Mouse (Mus musculus) cerebral cortex, adult 2 months (tissue): ENCODE results near the gene Moxd1.

Experiments used
- WGBS: fragments of 180-500 bp; shearing (Covaris S2); methylation state at CpG from one replicate; pipeline ENCODE4 v1.1.7; 2018; 5-methylcytosine and 5-hydroxymethylcytosine counted together

Moxd1 gene

GRCm38 (mm10) chr10:24223449-24224143, at the start of gene Moxd1:
Moxd1 (plus strand) TSS chr10:24223517.
- 6% methylated on average over 56 of the region's 56 CpGs for WGBS

DNA sequence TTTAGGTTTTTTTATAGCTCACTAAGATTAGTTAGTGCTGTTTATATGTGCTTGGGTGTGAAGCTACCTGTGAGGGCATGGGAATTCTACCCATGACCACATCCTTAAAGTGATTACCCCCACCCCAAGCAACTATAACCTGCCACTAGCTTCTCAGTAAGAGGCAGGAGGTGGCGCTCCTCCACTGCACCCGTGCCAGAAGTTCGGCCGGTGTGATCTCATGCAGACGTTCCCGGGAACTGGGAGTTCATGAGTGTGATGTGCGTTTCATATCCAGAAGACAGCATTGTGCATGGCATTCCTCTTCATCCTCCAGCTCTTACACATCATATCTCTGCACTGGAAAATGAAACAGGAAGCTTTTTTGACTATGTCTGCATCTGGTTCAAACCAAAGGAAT, 32.9 kb upstream of the Moxd1 start:
- WGBS: 43% methylated on average over 7 of the region's 7 CpGs

DNA sequence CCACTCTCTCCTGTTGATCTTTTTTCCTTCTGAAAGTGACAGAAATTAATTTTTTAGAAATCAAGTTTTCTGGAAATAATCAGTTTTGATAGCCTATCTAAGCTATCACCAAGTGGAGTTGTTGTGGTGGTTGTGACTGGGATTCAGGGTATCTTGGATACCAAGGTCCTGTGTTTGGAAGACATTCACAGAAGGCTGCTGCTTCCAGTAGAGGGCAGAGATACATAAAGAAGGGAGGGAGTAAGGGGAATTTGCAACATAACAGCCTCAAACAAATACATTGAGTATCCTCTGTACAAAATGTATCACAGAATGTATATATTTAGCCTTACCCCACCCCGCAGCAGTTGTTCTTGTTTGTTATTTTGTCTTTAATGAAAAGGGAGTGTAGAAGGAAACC, 31.3 kb upstream of the Moxd1 start:
- 51% methylated on average over 1 of the region's 1 CpGs for WGBS

DNA sequence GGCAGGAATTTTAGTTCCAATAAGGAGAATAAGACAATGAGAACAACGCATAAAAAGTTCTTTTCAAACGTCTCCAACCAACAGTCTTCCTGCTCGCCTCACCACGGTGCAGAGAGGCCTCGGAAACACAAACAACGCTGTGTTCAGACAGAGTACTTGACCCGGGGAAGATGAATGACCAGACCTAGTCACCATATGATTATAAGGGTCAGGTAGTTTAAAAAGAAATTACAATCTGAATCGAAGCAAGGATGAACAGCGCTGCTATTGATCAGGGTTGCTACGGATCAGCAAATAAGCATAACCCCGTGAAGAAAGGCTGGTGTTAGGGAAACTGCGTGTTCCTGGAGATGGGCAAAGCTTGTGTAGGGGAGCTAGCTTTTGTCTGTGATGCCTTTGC, 24.0 kb upstream of the Moxd1 start:
- 76% methylated on average over 12 of the region's 12 CpGs for WGBS

GRCm38 (mm10) chr10:24200099-24200498, 23.2 kb upstream of the Moxd1 start:
- whole genome bisulfite sequencing: 93% methylated on average over 3 of the region's 3 CpGs

DNA sequence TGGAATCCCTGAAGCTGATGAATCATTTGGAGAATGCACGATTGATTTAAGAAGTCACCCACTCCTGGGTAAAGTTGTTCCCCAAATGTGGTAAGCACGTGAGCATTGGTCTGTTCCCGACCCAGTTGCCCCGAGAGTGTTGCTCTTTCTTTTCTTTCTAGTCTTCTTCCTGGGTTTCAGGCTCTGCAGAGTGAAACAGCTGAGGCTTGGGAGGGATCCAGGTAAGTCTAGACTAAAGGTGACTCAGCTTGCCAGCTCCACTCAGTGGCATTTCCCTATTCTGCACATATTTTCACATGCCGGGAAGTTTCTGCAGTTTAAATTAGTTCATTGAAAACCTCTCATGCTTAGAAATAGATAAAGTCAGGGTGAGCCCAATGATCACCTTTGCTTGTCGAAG, 13.2 kb upstream of the Moxd1 start:
- 72% methylated on average over 6 of the region's 6 CpGs for WGBS

- WGBS: 93% methylated on average over 5 of the region's 5 CpGs
Measured at GRCm38 (mm10) chr10:24213297-24213696, 10.0 kb upstream of the Moxd1 start.

DNA sequence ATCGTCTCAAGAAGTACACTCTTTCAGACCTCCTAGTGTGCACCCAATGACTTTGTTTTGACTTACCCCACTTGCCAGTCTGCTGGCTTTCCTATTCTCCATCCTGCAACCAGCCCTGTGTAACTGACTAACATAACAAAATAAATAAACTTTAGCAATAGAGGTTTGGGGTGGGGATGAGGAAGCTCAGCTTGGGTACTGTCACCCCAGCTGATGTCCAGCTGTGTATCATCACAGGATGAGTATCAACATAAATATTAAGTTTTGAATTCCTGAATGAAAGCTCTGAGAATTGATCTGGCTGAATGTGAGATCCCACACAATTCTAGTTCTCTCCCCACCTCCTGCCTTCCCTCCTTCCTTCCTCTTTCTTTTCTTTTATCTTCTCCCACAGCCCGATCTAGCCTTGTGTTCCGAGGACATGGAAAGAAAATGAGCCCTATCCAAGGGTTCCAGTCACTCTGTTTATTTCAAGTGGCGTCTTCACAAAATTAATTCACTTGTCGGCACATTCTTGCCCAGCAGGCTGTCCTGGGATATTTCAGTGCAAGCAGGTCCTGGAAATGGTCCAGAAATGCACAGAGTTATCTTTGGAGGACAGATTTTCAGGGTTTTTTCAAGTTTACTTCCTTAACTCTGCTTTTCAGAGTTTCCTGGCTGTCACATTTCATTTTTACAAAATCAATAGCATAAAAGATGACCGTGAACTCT, 5.6 kb upstream of the Moxd1 start:
- WGBS: 49% methylated on average over 6 of the region's 6 CpGs

DNA sequence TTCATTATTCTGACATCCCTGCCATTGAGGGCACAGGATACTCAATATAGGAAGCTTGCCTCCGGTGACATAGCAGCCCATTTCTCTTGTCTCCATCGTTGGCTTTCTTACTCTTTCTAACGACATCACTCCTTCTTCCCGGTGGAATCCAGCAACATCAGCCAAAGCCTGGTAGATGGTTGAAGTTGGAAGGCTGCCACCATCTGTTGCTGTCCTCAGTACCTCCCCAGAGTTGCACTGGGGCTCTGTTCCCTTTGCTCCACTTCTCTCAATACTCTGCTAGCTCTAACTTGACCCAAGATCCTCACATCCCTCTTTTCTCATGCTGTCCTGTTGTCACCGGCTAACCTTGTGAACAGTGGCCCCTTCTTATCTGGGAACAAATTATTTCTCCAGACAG, 2.4 kb upstream of the Moxd1 start:
- whole genome bisulfite sequencing: 66% methylated on average over 5 of the region's 5 CpGs

GRCm38 (mm10) chr10:24222911-24223310, 406 bp upstream of the Moxd1 start:
- 12% methylated on average over 6 of the region's 6 CpGs for WGBS

DNA sequence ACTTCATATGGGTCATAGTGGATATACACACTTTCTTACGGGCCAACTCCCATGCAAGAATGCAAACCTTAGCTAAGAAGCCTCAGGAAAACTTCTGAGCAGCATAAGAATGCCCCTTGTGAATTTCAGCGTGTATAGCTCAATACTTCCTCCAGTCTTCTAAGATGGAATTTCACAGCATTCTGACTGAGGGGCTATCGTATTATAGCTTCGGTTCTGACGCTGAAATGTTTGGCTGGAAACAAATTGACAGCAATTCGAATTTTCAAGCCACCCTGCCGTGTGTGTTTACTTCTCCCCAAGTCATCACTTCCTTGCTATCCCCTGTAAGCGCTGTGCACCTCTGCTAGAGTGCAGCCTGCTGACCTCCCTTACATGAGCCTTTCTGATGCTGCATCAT, 1.3 kb downstream of the Moxd1 start:
- 69% methylated on average over 8 of the region's 8 CpGs for WGBS

- 57% methylated on average over 12 of the region's 12 CpGs for WGBS
Measured at GRCm38 (mm10) chr10:24228318-24229183, 5.2 kb downstream of the Moxd1 start.

DNA sequence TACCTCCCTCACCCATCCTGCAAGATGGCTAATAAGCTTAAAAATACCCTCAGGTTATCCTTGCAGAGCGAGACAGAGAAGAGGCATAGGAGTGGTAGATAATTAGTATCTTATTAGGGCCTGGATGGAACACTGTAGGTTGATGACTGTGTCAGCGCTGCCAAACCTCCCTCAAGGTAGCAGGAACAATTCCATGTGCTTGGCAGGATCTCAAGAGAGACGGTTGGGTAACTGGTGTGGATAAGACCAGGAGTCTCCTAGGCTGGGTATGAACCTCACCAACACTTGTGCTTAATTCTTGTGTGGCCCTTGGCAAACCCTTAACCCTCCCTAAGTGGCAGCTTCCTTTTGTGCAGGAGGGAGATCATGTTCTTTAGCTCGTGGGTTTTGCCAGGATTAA, 9.0 kb downstream of the Moxd1 start:
- 87% methylated on average over 4 of the region's 4 CpGs for WGBS

GRCm38 (mm10) chr10:24235426-24236283, 12.3 kb downstream of the Moxd1 start:
- 22% methylated on average over 23 of the region's 23 CpGs for WGBS

- WGBS: 88% methylated on average over 4 of the region's 4 CpGs
Measured at GRCm38 (mm10) chr10:24246815-24247214, 23.5 kb downstream of the Moxd1 start.

DNA sequence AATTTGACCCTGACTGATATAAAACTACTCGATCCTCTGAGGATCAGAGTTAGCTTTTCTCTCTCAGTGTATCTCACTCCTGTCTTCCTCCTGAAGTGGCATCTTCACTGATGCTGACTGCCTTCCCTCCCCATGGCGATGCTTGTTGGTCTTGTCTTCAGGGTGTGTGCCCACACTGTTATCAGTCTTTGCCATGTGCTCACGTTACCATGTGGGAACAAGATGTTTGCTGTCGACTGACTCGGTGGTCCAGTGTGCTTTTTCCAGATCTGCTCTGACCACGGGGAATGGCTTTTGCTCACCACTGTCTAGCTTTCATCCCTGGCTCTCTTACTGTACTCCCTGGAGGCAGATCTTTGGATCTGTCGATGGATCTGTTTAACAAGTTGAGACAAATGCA, 34.8 kb downstream of the Moxd1 start:
- 87% methylated on average over 7 of the region's 7 CpGs for WGBS

- WGBS: 94% methylated on average over 3 of the region's 3 CpGs
Measured at GRCm38 (mm10) chr10:24258885-24259284, 35.6 kb downstream of the Moxd1 start.

DNA sequence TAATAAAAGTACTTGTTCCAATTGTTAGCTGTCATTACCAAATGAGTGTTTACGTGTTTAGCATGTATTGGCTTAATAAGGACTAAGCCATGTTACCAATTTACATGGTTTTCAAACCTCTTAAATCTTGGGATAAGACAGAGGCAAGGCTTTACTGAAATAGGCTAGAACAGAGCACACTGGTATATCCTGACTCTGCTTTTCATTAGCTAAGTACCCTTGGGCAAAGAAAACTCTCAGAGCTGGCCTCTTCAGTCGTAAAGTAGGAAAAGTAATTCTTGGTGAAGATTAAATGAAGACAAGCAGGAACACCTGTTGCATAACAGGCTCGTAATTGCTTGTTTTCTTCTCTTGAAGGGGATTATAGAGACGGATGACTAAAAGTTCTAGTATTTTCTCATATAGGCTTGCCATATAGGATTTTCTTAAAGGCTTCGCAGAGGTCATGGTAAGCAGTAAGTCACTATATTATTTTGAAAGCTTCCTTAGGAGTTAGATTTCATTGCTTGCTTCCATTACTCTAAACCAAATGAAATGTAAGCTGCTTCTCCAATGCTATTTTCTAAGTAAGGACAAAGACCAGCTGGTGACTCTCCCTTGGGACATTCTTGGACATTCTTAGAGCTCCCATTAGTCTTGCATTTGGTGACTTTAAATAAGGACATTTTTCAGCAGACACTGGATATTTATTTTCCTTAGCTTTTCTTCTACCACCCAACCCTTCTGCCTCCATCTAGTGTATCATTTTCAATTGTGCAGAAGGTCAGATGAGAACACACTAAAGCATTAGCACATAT, 36.7 kb downstream of the Moxd1 start:
- 94% methylated on average over 5 of the region's 5 CpGs for WGBS

DNA sequence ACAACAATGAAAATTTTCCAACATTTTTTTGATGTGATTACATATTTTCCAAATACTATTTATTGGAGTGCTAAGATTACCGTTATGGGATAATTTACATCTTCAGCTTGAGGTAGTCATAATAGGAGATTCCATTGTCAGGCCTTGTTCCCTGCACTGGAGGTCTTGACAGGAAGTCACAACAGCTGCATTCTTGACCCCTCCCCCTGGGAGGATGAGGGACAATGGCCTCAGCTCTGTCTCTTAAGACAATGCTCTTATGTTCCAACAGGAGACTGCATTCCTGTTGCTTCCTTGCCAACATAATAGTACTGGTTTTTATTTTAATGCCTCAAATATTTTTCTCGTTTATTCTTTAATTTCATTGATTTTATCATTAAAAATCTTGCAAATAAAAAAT, 44.2 kb downstream of the Moxd1 start:
- WGBS: 62% methylated on average over 2 of the region's 2 CpGs

GRCm38 (mm10) chr10:24271077-24271637, 47.8 kb downstream of the Moxd1 start:
- 51% methylated on average over 6 of the region's 6 CpGs for WGBS
